Mouse (Mus musculus) T-helper 2 cell (primary cell): ENCODE results near the gene Stac.

ENCODE experiments used
- in situ Hi-C: fragments of 300-600 bp; cut with MboI, MseI; formaldehyde crosslinking; loops from one replicate; pipeline ENCODE4 v1.15.1; 2025; ENCODE audit warnings: high pct_unique_total_duplicates

The Stac gene

DNA sequence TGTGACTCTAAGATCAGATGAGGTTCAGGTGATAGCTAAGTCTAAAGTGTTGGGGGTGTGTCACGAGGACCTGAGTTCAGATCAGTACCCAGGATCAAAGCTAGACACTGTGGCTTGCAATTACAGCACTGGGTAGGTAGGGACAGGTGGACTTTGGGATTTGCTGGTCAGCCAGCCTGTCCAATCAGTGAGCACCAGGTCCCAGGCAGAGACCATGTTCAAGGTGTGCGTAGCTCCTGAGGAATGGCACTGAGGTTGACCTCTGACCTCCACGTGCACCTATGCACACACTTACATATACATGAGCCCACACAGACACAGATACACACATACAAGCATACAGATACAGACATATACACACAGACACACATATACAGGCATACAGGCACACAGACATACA lies 174.6 kb downstream of the Stac start:
- in situ Hi-C loops: no loop called here

DNA sequence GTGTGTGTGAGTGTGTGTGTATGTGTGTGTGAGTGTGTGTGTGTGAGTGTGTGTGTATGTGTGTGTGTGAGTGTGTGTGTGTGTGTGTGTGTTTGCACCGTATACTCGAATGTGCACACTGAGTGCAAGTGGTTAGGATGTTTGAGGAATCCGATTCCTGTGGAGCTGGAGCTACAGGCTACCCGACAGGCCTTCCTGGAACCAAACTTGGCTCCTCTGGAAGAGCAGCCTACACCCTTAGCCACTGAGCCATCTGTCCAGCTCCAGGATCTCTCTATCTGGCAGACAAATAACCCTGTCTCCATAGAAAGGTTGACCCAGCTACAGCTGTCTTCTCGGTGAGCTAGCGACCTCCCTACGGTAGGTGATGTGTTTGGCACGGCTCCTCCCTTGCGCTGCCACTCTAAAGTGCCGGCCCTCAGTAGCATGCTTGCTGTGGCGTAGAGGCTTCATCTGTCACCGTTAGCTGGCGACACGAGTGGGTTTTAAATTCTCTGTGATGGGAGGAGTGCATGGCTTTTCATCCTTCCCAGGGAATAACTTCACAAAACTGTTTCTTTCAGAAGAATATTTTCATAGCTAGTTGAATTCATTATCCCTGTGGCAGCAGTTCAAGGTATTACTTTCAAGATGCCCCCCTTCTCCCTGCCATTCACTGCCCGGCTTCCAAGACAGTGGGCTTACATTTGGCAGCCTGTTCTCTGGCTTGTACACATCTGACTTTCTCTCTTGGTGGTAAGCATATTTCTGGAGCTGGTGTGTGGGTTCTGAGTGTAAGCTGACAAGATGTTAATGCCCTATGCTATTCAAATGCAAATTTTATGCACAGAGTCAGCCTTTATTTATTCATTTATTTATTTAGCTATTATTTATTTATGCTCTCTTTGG lies 175.3 kb downstream of the Stac start:
- in situ Hi-C loops: no loop called here
